Mouse (Mus musculus) liver, embryonic 14.5 days (tissue): ENCODE data around the gene Taldo1.

Experiments used
- CTCF ChIP-seq: IDR thresholded peaks from 2 replicates; pipeline ENCODE4 v1.5.1; 2016; ENCODE audit warnings: antibody characterized with exemption, low read depth, control low read depth
- EP300 ChIP-seq: IDR thresholded peaks from 2 replicates; pipeline ENCODE4 v1.6.1; 2016; ENCODE audit warnings: antibody characterized with exemption, low read depth

DNA sequence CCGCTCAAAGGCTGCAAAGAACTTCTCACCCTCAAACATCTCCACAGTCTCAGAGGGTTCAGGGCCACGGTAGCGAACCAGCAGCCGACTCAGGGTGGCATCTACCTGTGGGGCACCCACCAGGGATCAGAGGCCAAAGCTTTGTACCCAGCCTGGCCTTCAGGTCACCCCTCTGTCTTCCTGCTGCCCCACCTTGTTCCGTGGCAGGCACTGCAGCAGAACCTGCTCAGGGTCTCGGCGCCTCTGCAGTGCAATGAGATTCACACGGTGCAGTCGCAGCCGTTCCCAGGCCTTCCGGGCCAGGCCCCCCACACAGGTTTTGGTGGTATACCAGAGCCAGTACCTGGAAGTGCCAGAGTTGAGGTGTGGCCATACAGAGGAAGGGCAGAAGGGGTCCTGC lies 47.8 kb downstream of the Taldo1 start:
- TF ChIP-seq CTCF (no peak), EP300 (no peak)
